Mouse (Mus musculus) ES-Bruce4 (cell line): ENCODE measurements at regions not wholly inside any gene's neighbourhood (a gene's known extent, or its start where the extent isn't known, plus 50 kb on each side); places are given as distances from the start of the nearest gene placed in this dataset.

ENCODE experiments used
- H3K27ac ChIP-seq: 2 replicates; pipeline ENCODE4 v1.5.1; 2012; ENCODE audit warnings: low read length, inconsistent platforms; ENCODE audit not compliant: insufficient read depth
- H3K27me3 ChIP-seq: 2 replicates; pipeline ENCODE4 v1.6.1; 2012; ENCODE audit warnings: mild to moderate bottlenecking, low read length, inconsistent platforms; ENCODE audit not compliant: control insufficient read depth, poor library complexity, insufficient read depth, severe bottlenecking
- H3K36me3 ChIP-seq: 2 replicates; pipeline ENCODE4 v1.6.1; 2012; ENCODE audit warnings: inconsistent platforms, mild to moderate bottlenecking, low read length, moderate library complexity; ENCODE audit not compliant: control insufficient read depth, poor library complexity, insufficient read depth, severe bottlenecking
- H3K4me1 ChIP-seq: one replicate; pipeline ENCODE4 v1.8.1; 2011; ENCODE audit warnings: low read length; ENCODE audit not compliant: control insufficient read depth, insufficient read depth
- H3K4me3 ChIP-seq: 2 replicates; pipeline ENCODE4 v1.5.1; 2011; ENCODE audit warnings: low read depth, mild to moderate bottlenecking, low read length
- H3K9ac ChIP-seq: 2 replicates; pipeline ENCODE4 v1.6.1; 2012; ENCODE audit warnings: low read depth, mild to moderate bottlenecking, inconsistent platforms; ENCODE audit not compliant: poor library complexity, severe bottlenecking
- H3K9me3 ChIP-seq: replicated peaks from 2 replicates; pipeline ENCODE4 v1.6.1; 2012; ENCODE audit warnings: mild to moderate bottlenecking, low read length, inconsistent platforms; ENCODE audit not compliant: control insufficient read depth, poor library complexity, insufficient read depth, severe bottlenecking
- CTCF ChIP-seq: IDR thresholded peaks from one replicate; pipeline ENCODE4 v1.8.1; 2011; ENCODE audit warnings: low read depth, low read length
- EP300 ChIP-seq: IDR thresholded peaks from 2 replicates; pipeline ENCODE4 v1.6.1; 2011; ENCODE audit warnings: low read depth, low read length; ENCODE audit not compliant: insufficient read depth
- POLR2A ChIP-seq: IDR thresholded peaks from one replicate; pipeline ENCODE4 v1.8.1; 2011; ENCODE audit warnings: low read length; ENCODE audit not compliant: insufficient read depth

DNA sequence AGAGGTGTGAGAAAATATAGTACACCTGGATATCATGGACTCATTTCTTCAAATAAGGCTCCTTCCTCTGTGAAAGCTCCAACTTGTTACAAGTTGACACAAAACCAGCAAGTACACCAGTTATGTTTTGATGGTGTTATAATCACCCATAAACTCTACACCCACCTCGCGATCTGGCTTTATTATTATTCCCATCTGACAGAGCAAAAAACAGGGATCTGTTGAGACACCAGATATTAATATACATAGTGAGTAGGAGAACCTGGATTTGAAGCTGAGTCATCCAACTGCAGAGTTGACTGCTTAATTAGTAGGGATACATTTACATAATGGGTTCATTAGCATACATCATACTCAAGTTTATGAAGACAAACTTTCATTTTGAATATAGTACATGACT lies 828.6 kb upstream of the Ddx18 start:
- H3K27me3 ChIP-seq: no peaks in the 10 kb centered on the region
- TF ChIP-seq EP300 (no peak), POLR2A (no peak), CTCF (no peak)
- no peak overlapping the region for H3K4me3 ChIP-seq
- H3K9ac ChIP-seq: no peak overlapping the region
- H3K9me3 ChIP-seq: no peaks in the 10 kb centered on the region
- H3K27ac ChIP-seq: no peak overlapping the region
- H3K36me3 ChIP-seq: no peaks in the 10 kb centered on the region
- no peaks in the 10 kb centered on the region for H3K4me1 ChIP-seq

GRCm38 (mm10) chr1:122393660-122394355 lies 826.0 kb upstream of the Ddx18 start:
- Histone ChIP-seq H3K9me3 (no peaks in the 10 kb centered on the region), H3K27ac (no peak overlapping the region), H3K36me3 (no peaks in the 10 kb centered on the region), H3K4me1 (no peaks in the 10 kb centered on the region), H3K9ac (no peak overlapping the region), H3K4me3 (no peak overlapping the region), H3K27me3 (no peaks in the 10 kb centered on the region)
- no peak for TF ChIP-seq EP300
- TF ChIP-seq POLR2A: no peak
- no peak for TF ChIP-seq CTCF

DNA sequence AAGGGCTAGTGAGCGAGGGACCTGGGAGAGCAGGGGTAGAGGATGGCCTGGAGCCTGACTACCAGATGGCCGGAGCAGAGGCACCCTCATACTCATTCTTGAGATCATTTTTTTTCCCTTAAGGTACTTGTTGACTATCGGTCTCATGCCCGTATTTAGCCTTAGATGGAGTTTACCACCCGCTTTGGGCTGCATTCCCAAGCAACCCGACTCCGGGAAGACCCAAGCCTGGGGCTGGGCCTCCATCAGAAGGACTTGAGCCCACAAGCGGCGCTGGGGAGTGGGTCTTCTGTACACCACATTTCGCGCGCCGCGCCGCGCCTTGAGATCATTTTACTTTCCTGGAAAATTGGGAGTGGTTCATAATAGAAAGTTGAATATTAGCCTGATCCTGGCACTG lies 789.2 kb upstream of the Ddx18 start:
- Histone ChIP-seq H3K27ac (no peak overlapping the region), H3K27me3 (no peaks in the 10 kb centered on the region), H3K36me3 (no peaks in the 10 kb centered on the region), H3K9ac (no peak overlapping the region), H3K4me1 (no peaks in the 10 kb centered on the region), H3K9me3 (no peaks in the 10 kb centered on the region), H3K4me3 (no peak overlapping the region)
- no peak for TF ChIP-seq POLR2A
- no peak for TF ChIP-seq CTCF
- TF ChIP-seq EP300: no peak

DNA sequence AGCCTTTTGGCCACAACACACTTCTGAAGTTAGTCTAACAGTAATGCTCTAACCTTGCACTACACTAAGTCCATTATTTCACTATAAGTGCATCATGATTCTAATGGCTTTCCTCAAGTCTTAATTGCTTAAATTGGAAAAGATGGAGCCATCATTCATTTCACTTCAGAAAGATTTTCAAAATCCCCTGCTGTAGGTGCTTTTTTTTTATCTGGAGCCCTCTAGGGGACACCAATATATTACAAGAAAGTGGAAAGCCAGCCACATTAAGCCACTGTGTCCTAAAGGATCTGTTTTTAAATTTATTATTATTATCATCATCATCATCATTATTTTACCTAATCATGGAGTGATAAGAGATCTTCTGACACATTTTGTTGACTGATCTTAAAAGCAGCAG lies 783.7 kb upstream of the Ddx18 start:
- Histone ChIP-seq H3K4me1 (no peaks in the 10 kb centered on the region), H3K36me3 (no peaks in the 10 kb centered on the region), H3K4me3 (no peak overlapping the region), H3K9me3 (no peaks in the 10 kb centered on the region), H3K27ac (no peak overlapping the region), H3K9ac (no peak overlapping the region), H3K27me3 (no peaks in the 10 kb centered on the region)
- no peak for TF ChIP-seq EP300
- no peak for TF ChIP-seq CTCF
- no peak for TF ChIP-seq POLR2A

DNA sequence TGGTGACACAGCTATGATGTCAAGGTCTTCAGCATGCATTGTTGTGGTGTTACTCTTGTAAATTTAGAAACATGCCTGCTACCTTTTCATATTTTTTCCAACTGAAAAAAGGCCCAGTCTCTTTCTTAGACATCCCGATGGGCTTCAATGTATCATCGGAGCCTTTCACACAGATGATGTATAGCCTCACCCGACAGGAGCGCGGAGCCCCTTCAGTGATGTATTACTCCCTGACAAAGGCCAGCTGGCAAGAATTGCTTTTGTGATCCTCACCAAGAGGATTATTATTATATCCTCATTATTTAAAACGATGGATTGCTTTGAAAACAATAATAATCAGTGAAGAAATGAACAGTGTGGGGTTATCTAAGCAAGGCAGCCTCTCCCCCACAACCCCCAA lies 765.5 kb upstream of the Ddx18 start:
- Histone ChIP-seq H3K27ac (no peak overlapping the region), H3K9me3 (no peaks in the 10 kb centered on the region), H3K4me3 (no peak overlapping the region), H3K27me3 (no peaks in the 10 kb centered on the region), H3K36me3 (no peaks in the 10 kb centered on the region), H3K4me1 (no peaks in the 10 kb centered on the region), H3K9ac (no peak overlapping the region)
- TF ChIP-seq CTCF: no peak

DNA sequence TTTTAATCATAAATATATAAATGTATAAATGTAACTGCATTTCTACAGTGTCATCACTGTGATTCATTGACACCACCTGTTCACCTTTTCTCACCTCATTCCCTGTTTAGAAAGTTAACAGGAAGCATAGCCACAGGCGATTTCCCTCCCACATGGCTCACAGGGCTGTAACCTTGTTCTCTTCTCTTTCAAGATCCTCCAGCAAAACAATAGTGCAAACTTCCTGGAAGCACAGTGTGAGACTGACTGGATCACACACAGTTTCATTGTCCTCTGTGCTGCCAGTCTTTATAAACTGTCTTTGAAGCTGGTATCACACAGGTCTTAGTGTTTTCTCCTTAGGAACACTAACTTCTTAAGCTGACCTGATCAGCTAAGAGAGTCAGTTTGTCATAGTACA lies 760.5 kb upstream of the Ddx18 start:
- Histone ChIP-seq H3K9me3 (no peaks in the 10 kb centered on the region), H3K4me1 (no peaks in the 10 kb centered on the region), H3K27me3 (no peaks in the 10 kb centered on the region), H3K36me3 (no peaks in the 10 kb centered on the region), H3K9ac (no peak overlapping the region), H3K4me3 (no peak overlapping the region), H3K27ac (no peak overlapping the region)
- TF ChIP-seq CTCF: no peak
- TF ChIP-seq EP300: no peak
- no peak for TF ChIP-seq POLR2A
